Mouse (Mus musculus) urinary bladder, postnatal 10 days (tissue): ENCODE data around the gene Kirrel3.

ENCODE experiments used
- DNase-seq: peaks from one replicate; pipeline ENCODE4 v3.0.0; 2022; ENCODE audit warnings: low spot score

Gene Kirrel3

DNA sequence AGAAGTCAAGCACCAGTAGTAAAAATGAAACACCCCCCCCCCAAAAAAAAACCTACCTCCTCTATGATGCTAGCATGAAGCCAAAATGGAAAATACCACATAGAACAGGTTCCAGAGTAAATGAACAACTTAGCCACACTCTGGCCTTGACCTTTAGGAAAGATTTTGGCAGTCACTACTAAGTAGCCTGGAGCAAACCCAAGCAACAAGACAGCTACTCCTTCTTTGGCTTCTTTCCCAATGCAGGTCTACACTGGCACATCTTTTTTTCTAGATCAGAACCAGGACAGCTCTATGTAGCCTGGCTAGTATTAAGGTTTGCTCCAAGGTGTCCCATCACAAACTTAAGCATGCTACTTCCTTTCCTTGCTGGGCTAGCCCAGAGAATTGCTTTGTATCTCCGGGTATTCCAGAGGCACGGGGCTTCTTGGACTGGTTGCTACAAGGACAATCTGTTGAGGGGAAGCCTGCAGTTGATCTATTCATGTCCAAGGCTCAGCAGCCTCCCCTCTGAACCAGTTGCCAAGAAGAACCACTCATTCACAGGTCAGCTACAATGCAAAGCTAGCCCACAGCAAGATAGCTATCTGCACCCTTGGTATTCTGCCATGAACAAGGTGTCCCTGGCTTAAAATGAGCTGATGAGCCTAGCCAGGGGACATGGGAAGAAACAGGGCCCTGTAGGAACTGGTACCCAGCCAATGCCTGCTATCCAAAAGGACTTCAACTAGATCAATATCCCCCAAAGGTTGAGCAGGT lies 573.1 kb downstream of the Kirrel3 start:
- no peak for DNase-seq

DNA sequence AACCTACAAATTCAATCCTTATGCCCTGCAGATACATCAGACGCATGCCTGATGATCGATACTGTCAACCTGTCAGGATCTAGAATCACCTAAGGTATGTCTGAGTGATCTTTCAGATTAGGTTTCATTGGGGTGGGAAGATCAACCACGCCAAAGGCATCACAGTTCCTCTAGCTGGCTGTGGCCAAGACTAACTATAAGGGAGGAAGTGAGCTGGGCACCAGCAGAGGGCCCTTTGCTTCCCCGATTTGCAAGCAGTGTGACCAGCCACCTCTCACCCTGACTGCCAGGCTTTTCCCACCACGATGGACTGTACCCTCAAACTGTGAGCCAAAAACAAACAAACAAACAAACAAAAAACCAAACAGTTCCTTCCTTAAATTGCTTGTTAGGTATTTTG lies 574.2 kb downstream of the Kirrel3 start:
- DNase-seq = no peak

DNA sequence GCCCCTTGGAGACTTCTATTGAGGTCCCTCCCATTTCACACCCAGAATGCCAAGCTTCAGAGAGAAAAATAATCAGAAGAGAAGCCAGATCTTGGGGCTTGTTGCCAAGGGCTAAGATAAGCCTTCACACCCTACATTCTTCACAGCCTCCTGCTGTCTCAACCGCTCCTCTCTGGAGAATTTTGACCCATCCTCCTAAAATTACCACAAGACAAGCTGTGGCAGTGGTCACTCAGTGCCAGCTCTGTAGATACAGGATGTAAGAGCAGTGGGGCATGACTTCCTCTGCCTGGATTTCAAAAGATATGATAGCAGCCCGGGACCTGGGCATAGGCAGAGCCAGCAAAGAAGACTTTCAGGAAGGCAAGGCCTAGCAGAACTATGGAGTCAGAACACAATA lies 575.8 kb downstream of the Kirrel3 start:
- DNase-seq = no peak
